Mouse (Mus musculus) thymus, adult 18-20 months (tissue): ENCODE data around the gene Psme2.
A peak's percentile ranks its signal among the peaks of the same experiment; 100 is the strongest.

Source experiments
- DNase-seq, 2 experiments: peaks; one replicate each; pipeline ENCODE4 v3.0.0; 2022; ENCODE audit warnings: mixed read lengths in 2 of 2

Gene Psme2

DNA sequence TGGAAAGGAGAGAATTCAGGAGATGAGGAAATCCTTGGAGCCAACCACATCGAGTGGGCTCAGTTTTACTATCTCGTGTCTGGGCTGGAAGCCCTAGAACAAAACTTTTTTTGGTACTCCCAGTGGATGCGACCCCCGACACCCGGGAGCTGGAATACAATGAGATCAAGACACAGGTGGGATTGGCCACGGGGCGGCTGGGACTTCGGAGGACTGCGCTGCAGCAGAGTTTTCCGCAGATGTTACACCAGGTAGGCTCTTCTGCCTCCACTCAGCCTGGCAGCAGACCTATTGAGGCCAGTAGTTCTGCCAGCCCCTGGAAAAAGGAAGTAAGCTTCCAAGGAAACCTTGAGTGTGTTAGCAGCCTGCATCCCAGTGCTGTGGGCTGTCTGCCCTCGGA, 27.7 kb downstream of the Psme2 start:
- DNase-seq = no peak

DNA sequence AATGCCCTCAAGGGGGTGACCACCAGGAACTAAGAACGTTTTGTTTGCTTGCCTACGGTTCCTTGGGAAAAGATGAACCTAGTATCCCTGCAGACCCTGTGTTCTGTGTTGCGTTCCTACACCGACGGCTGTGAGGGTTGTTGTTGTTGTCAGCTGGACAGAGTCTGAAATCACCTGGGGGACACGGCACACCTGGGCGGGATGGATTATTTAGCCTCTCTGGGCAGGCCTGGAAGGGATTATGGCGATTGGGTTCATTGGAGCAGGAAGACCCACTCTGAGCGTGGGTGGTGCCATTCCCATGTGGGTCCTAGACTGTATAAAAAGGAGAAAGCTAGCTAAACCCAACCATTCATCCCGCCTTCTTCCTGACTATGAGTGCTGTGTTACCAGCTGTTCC, 29.1 kb downstream of the Psme2 start:
- no peak for DNase-seq

DNA sequence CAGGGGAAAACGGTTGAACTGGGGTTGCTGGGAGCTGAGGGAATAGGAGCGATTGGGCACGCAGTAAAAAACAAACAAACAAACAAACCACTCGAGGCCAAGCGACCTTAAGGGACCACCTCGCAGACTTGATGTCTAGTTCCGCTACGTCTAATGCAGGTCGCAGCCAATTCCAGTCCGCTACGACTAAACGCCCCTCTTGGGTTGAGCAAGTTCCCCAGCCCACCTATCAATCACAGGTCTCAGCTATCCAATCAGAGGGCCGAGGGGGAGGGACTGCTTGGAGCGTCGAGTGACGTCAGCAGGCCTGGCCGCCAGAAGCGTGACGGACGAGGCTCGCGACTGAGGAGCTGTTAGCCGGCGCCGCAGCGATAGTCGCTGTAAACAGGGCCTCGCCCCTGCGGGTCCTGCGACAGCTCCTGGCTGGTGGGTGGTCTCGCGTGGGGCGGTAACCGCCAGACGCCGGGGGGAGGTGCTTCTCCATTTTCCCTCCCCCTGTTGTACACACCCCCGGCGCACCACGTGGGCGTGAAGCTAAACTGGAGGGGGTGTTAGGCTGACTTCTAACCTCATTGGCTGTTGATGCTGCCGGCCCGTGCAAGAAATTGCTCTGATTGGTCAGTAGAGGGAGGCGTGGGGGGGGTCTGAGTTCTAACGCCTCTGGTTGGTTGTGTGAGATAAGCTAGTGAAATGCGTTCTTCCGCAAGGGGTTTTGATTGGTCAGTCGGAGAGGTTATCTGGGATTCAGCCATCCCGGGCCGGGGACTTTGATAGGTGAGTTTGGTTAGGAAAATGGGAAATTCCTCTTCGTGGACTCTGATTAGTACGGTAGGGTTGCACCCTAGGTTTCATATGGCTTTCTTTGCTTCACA, 30.5 kb downstream of the Psme2 start, which contains the start of gene A730061H03Rik:
Gene A730061H03Rik (minus strand): TSS at position 205 of the 872 bp plus-strand sequence.
- peak; percentile 97 to 99 for DNase-seq

DNA sequence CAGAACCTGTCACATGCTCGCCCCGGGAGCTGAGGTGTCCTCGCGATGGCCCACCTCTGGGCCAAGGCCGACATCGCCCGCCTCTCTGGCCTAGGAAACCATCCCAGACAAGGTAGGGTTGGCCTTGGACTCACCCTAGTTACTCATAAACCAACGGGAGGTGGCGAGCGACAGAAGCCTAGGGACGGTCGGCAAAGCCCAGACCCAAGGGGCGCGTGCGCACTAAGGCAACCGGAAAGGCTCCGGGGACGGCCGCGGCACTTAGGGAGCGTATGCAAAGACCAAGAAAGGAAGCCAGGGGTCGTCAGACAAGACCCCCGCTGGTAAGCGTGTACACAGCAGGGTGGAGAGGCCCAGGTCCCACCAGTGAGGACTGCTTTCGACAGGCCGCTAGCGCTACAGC, 31.1 kb downstream of the Psme2 start, which contains the start of gene Dcaf11:
Gene Dcaf11 (plus strand): TSS at position 208 of the 403 bp plus-strand sequence.
- DNase-seq = peak; percentile 77 to 86

DNA sequence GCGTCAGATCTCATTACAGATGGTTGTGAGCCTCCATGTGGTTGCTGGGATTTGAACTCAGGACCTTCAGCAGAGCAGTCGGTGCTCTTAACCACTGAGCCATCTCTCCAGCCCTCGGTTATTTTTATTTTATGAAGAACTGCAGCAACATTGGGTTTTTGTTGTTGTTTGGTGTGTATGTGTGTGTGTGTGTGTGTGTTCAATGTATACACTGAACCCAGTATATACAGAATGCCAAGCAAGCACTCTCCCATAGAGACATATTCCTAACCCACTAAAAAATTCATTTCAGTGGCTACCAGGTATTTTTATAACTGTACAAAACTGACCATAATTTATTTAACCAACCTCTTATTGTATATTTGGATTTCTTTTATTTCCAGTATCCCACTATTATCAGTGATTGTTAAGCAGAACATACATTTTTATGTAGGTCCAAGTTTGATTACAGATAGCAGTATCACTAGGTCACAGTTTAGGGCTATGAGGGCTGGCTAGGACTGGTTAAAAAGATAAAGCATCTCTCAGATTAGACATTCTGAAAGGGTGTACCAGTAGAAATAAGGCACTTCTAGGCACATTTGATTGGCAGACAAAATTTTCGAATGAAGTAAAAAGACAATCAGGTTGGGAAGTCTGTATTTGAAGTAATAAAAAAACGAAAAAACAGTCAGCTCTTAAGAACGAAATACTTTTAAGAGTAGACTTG, 32.0 kb downstream of the Psme2 start:
- no peak for DNase-seq

DNA sequence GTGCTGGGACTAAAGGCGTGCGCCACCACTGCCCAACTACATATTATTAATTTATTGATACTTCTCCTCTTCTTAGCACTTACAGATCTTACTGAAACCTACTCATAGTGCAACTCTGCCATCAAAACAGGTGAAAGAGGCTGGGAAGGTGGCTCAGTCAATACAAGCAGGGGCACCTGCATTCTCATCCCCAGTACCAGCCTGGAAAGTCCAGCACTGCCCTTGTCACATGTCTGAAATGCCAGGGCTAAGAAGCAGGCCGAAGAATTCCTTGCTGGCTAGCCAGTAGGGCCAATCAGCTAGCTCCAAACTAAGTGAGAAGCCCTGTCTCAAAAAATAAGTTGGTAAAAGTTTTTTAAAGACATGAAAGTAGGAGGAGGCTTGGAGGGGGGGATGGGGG, 33.3 kb downstream of the Psme2 start:
- DNase-seq = no peak

DNA sequence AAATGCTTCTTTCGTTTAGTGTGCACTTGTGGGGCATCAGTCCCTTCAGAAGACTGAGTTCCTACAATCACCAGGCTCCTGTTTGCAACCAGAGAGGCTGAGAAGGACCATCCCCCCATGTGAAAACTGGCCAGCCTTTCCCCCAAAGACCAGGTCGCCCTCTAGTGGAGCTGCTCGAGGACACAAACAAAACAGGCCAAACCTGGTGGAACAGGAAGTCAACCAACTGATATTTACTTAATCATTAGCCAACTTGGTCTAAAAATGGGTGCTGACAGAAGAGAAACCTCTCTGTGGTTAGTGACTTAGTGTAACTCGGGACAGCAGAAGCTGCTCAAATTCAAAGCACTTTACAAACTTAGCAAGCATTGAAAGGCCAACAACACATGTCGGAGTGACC, 33.9 kb downstream of the Psme2 start:
- peak in 1 of 2 experiments; percentile 55 for DNase-seq

DNA sequence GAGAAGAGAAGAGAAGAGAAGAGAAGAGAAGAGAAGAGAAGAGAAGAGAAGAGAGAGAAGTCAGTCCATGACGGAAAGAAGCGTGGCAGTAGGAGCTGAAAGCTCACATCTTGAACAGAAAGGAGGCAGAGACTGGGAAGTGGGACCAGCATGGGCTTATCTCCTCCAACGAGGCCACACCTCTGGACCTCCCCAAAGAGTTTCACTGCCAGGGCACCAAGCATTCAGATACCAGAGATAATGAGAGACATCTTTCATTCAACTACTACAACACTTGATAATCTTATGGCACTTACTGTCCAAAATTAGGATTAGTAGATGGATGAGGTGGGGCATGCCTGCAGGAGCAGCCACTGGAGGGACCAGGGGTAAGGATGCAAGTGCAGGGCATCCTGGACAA, 35.1 kb downstream of the Psme2 start:
- no peak for DNase-seq

DNA sequence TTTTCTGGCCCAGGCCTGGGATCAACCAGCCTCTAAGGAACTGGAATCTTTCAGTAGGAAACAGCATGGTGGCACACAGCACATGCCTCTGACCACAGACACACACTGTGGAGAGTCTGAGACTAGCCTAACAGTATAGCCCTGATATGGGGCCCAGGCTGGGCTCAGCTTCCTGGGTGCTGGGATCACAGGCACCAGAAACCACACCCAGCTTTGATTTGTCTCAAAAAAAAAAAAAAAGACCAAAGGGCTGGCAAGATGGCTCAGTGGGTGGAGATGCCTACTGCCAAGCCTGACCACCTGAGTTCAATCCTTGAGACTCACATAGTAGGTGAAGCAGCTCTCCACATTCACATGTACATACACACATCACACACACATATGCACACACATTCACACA, 36.3 kb downstream of the Psme2 start:
- no peak for DNase-seq

DNA sequence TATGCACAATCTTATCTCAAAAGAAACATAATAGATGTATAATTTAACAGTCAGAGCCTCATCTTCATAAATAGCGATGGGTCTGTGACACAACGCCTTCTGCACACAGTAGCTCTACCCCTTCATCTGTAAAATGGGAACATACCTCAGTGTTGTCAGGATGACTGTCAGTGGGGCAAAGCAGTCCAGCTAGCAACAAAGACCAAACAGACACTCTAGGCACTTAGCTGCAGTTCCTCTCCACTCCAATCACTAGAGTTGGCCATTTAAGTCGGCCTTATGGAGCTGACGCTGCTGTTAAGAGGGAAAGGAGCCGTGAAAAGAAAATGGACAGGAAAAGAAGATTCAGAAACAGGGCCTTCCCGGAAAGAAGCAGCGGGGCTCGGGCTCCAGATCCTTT, 39.1 kb downstream of the Psme2 start:
- no peak for DNase-seq

DNA sequence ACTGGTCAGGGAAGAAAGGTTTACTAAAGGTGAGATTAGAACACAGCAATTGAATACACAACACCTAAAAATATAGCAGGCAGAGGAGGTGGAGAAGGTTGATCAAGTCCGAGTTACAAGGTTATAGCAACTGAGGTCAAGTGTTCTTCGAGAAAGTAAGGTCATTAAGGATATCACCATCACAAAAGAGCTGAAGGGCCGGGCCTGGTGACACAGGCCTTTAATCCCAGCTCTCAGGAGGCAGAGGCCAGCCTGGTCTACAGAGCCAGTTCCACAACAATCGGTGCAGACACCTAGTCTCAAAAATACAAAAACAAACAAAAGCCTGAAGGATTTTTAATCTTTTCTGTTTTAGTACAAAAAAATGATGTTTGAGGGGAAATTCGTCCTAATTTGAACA, 39.6 kb downstream of the Psme2 start:
- no peak for DNase-seq

DNA sequence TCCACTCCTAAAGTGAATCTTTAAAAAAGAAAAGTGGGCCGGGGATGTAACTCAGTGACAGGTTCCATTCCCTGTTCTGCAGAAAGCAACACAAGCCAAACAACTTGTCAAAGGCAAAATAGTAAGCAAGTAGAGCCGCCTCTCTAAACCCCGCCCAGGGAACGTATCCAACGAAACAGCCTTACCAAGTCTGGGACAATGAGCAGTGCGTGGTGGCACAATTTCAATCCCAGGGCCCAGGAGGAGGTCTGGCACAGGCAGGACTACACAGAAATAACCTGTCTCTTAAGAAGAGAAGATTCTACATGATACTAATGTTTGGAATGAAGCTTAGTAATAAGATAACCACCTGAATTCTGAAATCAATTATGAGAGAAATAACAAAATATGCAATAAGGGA, 40.7 kb downstream of the Psme2 start:
- no peak for DNase-seq

DNA sequence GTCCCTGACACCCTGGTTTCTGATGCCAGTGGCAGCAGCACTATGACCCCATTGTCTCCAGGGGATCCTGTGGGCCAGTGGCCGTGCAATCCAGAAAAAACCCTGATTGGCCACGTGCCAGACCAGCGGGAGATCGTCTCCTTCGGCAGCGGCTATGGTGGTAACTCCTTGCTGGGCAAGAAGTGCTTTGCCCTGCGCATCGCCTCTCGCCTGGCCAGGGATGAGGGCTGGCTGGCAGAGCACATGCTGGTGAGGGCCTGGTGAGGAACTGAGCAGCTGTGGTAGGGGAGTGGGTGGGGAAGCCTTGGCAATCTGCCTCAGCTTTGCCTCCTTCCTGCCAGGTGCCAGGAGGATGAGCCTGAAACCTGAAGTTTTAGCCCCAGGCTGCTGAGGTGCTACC, 46.6 kb downstream of the Psme2 start:
- no peak for DNase-seq

DNA sequence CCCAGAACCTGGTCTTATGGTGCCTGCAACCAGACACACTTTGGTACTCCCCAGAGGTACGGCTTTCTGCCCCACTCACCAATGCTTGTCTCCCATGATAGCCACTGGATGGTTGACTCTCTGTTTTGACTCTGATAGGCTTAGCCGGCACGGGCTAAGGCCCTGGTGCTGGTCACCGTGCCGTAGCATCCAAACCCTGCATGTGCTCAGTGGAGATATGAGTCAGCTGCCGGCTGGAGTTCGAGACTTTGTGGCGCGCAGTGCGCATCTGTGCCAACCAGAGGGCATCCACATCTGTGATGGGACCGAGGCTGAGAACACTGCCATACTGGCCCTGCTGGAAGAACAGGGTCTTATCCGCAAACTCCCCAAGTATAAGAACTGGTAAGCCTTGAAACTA, 48.6 kb downstream of the Psme2 start:
- DNase-seq = no peak

DNA sequence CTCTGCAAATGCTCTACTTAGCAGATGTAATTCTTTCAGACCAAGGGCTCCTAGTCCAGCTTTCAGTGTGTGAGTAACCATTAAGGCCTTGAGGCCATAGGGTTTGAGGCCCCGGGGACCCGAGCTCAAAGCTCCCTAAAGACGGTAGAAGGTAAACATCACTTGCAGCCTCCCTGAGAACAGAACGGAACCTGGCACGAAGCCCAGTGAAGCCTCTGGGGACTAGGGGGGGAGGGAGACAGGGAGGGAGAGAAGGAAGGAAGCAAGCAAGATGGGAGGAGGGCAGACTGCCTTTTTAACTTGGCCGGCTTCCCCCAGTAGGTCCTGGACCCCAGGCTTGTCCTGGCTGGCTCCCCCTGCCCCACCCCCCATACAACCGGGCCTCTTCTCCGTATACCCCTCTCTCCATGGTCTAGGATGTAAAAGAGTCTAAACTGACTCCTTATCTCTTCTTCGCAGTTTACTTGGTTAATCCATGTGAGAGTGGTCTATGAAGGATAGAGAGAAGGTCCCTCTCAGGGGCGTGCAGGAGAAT, 50.1 kb downstream of the Psme2 start:
- DNase-seq = peak; percentile 34 to 53

DNA sequence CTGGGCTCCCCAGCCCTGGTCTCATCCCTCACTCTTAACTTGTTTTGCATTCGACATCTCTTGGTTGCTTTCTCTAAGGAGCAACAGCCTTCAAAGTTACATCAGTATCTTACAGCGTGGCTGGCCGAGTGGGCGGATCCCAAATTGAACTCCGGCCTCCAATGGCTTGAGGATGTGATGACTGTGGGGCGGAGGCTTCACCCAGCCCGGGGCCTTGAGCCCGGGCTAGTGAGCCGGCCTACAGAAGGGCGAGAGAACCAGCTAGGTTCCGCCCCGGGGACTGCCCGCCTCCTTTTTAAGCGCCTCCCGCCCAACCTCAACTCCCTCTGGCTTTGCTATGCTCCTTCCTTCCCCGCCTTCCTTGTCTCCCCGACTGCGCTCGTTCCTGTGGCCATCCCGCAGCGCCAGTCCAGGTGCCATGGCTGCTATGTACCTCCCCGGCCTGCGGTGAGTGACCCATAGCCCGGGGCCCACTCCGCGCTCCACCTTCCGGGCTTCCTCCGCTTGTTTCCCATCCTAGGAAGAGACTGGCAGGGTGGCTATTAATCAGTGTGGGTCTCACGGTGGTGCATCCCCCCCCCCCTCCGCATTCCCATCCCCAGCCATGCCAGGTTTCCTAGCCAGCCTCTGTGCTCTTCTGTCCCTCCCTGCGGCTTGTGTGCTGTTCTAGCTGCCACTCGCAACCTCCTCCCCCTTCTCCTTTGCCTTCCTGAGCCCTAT, 50.7 kb downstream of the Psme2 start, which contains the start of gene Pck2:
Gene Pck2 (plus strand): TSS at position 200 of the 720 bp plus-strand sequence.
- peak; percentile 48 to 57 for DNase-seq
